7 mouse cellular contexts compared by ENCODE assay signal in genomic region chr2:157006511-157007233, GRCm38 (mm10). TPM values are rescaled to one million over a fixed set of nuclear protein-coding genes. Genes with fewer than 3 reads are reported as not detected.
DNase-seq lines count a peak whose midpoint lies in the region; ATAC-seq lines count a peak whose summit lies in the region.

Dsn1 (minus strand) TSS chr2:157007154.

- peak within 1 kb of the TSS; percentile 43; the same call in 1 of the 2 replicates for H3K27ac ChIP-seq in embryonic facial prominence, embryonic 11.5 days (replicated peaks; ENCODE audit: low read depth, low read length)
- peak within 1 kb of the TSS; percentile 93 for H3K27ac ChIP-seq in limb, embryonic 10.5 days
- peak within 1 kb of the TSS; percentile 73 for H3K27ac ChIP-seq in midbrain, embryonic 12.5 days (replicated peaks)

- no peaks in the 10 kb centered on the region; the same call in 1 of the 2 replicates for H3K4me1 ChIP-seq in embryonic facial prominence, embryonic 11.5 days (ENCODE audit: control insufficient read depth, insufficient read depth, low read length)
- peaks cover 38% of the 10 kb centered on the region for H3K4me1 ChIP-seq in limb, embryonic 10.5 days
- H3K4me1 ChIP-seq in midbrain, embryonic 12.5 days, result peaks cover 18% of the 10 kb centered on the region

- H3K4me3 ChIP-seq in embryonic facial prominence, embryonic 11.5 days (ENCODE audit: low read depth, low read length), result peak within 1 kb of the TSS; percentile 80
- peak within 1 kb of the TSS; percentile 86 for H3K4me3 ChIP-seq in limb, embryonic 10.5 days
- peak within 1 kb of the TSS; percentile 73 for H3K4me3 ChIP-seq in midbrain, embryonic 12.5 days

- peak; percentile 96 for DNase-seq in adrenal gland, postnatal 14 days
- peak; percentile 91 for DNase-seq in embryonic facial prominence, embryonic 11.5 days (ENCODE audit: low spot score)
- DNase-seq in heart, adult 11 months, result peak; percentile 98
- DNase-seq in kidney, adult 11 months, result peak; percentile 81
- peak; percentile 90 for DNase-seq in limb, embryonic 10.5 days (ENCODE audit: low spot score)
- peak; percentile 87 for DNase-seq in skeletal muscle tissue, adult 2 months (ENCODE audit: low read depth, low spot score)

- H3K9me3 ChIP-seq in embryonic facial prominence, embryonic 11.5 days (replicated peaks; ENCODE audit: control insufficient read depth, low read length), result no peaks in the 10 kb centered on the region
- no peaks in the 10 kb centered on the region for H3K9me3 ChIP-seq in limb, embryonic 10.5 days (replicated peaks)
- no peaks in the 10 kb centered on the region for H3K9me3 ChIP-seq in midbrain, embryonic 12.5 days

- H3K27me3 ChIP-seq in embryonic facial prominence, embryonic 11.5 days (ENCODE audit: control insufficient read depth, insufficient read depth, low read length), result no peaks in the 10 kb centered on the region
- H3K27me3 ChIP-seq in limb, embryonic 10.5 days (ENCODE audit: low read depth, poor library complexity, severe bottlenecking), result no peaks in the 10 kb centered on the region
- no peaks in the 10 kb centered on the region for H3K27me3 ChIP-seq in midbrain, embryonic 12.5 days

- H3K9ac ChIP-seq in embryonic facial prominence, embryonic 11.5 days (replicated peaks; ENCODE audit: low read length), result peak within 1 kb of the TSS; percentile 72
- H3K9ac ChIP-seq in midbrain, embryonic 12.5 days (replicated peaks), result peak within 1 kb of the TSS; percentile 69

- peak; percentile 66 for ATAC-seq in embryonic facial prominence, embryonic 11.5 days (replicated peaks; ENCODE audit: insufficient number of reproducible peaks, low FRiP score, low TSS enrichment, low read depth)
- ATAC-seq in midbrain, embryonic 12.5 days (ENCODE audit: low FRiP score, low read depth), result peak; percentile 83

- no peaks in the 10 kb centered on the region; the same call in 1 of the 2 replicates for H3K36me3 ChIP-seq in embryonic facial prominence, embryonic 11.5 days (replicated peaks; ENCODE audit: control insufficient read depth, insufficient read depth, low read depth, low read length)
- peaks cover 34% of the 10 kb centered on the region for H3K36me3 ChIP-seq in limb, embryonic 10.5 days
- peaks cover 8% of the 10 kb centered on the region; the same call in 1 of the 2 replicates for H3K36me3 ChIP-seq in midbrain, embryonic 12.5 days

- under 1% methylated on average over 51 of the region's 56 CpGs for WGBS in embryonic facial prominence, embryonic 11.5 days
- WGBS in limb, embryonic 10.5 days, result under 1% methylated on average over 56 of the region's 56 CpGs
- WGBS in midbrain, embryonic 12.5 days, result 0% methylated on average over 56 of the region's 56 CpGs

- H3K4me2 ChIP-seq in embryonic facial prominence, embryonic 11.5 days (ENCODE audit: low read depth, low read length), result peak within 1 kb of the TSS; percentile 66
- H3K4me2 ChIP-seq in midbrain, embryonic 12.5 days (replicated peaks), result peak within 1 kb of the TSS; percentile 92

RNA-seq across cellular contexts. Expression of gene Dsn1, which starts in this region (rescaled TPM):
- 8.3 and 9.2 TPM in 2 replicates for total RNA-seq in adrenal gland, postnatal 14 days (2021)
- 56.5 and 63.5 TPM in 2 replicates for polyA plus RNA-seq in embryonic facial prominence, embryonic 11.5 days (2014; fragmentation: Nextera tagmentation; extraction: Ambion mirVana)
- polyA plus RNA-seq in limb, embryonic 10.5 days (2016; fragmentation: Nextera tagmentation; extraction: Ambion mirVana), result 51.3 and 61.5 TPM in 2 replicates
- 44.5 and 45.0 TPM in 2 replicates for polyA plus RNA-seq in midbrain, embryonic 12.5 days (2016; fragmentation: Nextera tagmentation; extraction: Ambion mirVana)

Comparison
In these comparisons a context has a peak if more than half of its experiments do, and no peak if none do; other contexts are left out.
1. Peak in every context shown above with its lines: DNase-seq, ATAC-seq, H3K4me3 ChIP-seq and H3K27ac ChIP-seq.
2. H3K27ac ChIP-seq: peak in every context shown above with its lines; median percentile 93 in limb, embryonic 10.5 days; 73 in midbrain, embryonic 12.5 days; 43 in embryonic facial prominence, embryonic 11.5 days.